Mouse (Mus musculus) forebrain, postnatal 0 days (tissue): ENCODE results near the gene Rara. TPM values are rescaled to one million over a fixed set of nuclear protein-coding genes. Genes with fewer than 3 reads are reported as not detected.
"Not testable (repeated sequence)": the region's sequence is repeated elsewhere in the genome, so short reads cannot be mapped to it uniquely, and the experiment has no call there.

Experiments
- ATAC-seq: fragments of 200-750 bp; cut with Nextera tagmentation; 2 replicates; pipeline ENCODE4 v1.8.0; 2017; ENCODE audit warnings: mild to moderate bottlenecking, moderate library complexity
- DNase-seq: peaks from one replicate; pipeline ENCODE4 v3.0.0-alpha.2; 2015
- H3K27ac ChIP-seq: fragments of 300-500 bp; sonication (generic); 2 replicates; pipeline ENCODE4 v1.5.1; 2014; ENCODE audit warnings: low read depth, mild to moderate bottlenecking, antibody characterized with exemption, low read length, moderate library complexity, mixed read lengths
- H3K27me3 ChIP-seq: fragments of 300-500 bp; sonication (generic); 2 replicates; pipeline ENCODE4 v1.6.1; 2014; ENCODE audit warnings: mild to moderate bottlenecking, low read length, mixed read lengths; ENCODE audit not compliant: insufficient read depth
- H3K36me3 ChIP-seq: fragments of 300-500 bp; sonication (generic); 2 replicates; pipeline ENCODE4 v1.6.1; 2014; ENCODE audit warnings: mild to moderate bottlenecking, moderate library complexity; ENCODE audit not compliant: insufficient read depth
- H3K4me1 ChIP-seq: fragments of 300-500 bp; sonication (generic); 2 replicates; pipeline ENCODE4 v1.6.1; 2014; ENCODE audit warnings: antibody characterized with exemption; ENCODE audit not compliant: insufficient read depth
- H3K4me2 ChIP-seq: fragments of 300-500 bp; sonication (generic); 2 replicates; pipeline ENCODE4 v1.6.1; 2014; ENCODE audit warnings: low read depth, mild to moderate bottlenecking, moderate library complexity
- H3K4me3 ChIP-seq: fragments of 300-500 bp; sonication (generic); 2 replicates; pipeline ENCODE4 v1.5.1; 2014; ENCODE audit warnings: low read depth, low read length, mixed read lengths
- H3K9ac ChIP-seq: fragments of 300-500 bp; sonication (generic); 2 replicates; pipeline ENCODE4 v1.6.1; 2014; ENCODE audit warnings: mild to moderate bottlenecking
- H3K9me3 ChIP-seq: fragments of 300-500 bp; sonication (generic); 2 replicates; pipeline ENCODE4 v1.6.1; 2016; ENCODE audit warnings: low read length
- CTCF ChIP-seq: sonication (generic); IDR thresholded peaks from 2 replicates; pipeline ENCODE4 v1.5.1; 2016; ENCODE audit warnings: antibody characterized with exemption, control low read depth, low read depth
- WGBS: fragments of 180-500 bp; shearing (Covaris S2); extraction: QIAGEN DNeasy Blood & Tissue Kit; methylation state at CpG from one replicate; pipeline ENCODE4 v1.1.7; 2014; 5-methylcytosine and 5-hydroxymethylcytosine counted together
- polyA plus RNA-seq: library from polyadenylated mRNA; unstranded; fragments of >200 nt; fragmentation: Nextera tagmentation; extraction: Ambion mirVana; gene quantifications from 2 replicates; pipeline ENCODE4 v1.2.1, GENCODE M21; 2015
- total RNA-seq: library from RNA; depleted of rRNA; stranded (reverse); fragments of >200 nt; gene quantifications from 2 replicates; pipeline ENCODE4 v1.2.3, GENCODE M21; 2014

Gene Rara
- total and polyA plus RNA-seq, 2 experiments from 2014 or later = 10.7 to 15.2 TPM

DNA sequence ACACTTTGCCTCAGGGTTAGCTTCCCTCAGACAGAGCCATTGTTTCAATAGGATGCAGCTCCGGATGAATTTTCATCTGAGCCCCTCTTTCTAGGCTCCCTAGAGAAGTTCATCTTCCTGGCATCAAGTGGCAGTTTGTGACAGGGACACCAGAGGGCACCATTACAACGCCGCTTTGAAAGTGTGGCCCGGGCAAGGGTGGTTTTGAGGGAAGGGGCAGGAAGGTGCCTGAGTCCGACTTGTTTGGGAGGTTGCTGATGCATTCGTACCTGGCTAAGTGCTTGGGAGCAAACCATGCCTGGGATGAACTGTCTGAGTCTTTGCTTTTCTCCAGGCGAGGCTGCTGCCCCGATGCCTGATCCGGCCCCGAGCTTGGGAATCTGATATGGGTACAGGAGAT is 5.3 kb upstream of the Rara start:
- not testable (repeated sequence) for H3K4me3 ChIP-seq, H3K9me3 ChIP-seq, H3K27ac ChIP-seq, H3K27me3 ChIP-seq, H3K36me3 ChIP-seq, H3K4me1 ChIP-seq, H3K4me2 ChIP-seq, H3K9ac ChIP-seq
- peak; percentile 89 for TF ChIP-seq CTCF
- peak; percentile 53; the same call in 1 of the 2 replicates for ATAC-seq
- whole genome bisulfite sequencing = 48% methylated on average over 10 of the region's 10 CpGs
- peak; percentile 78 for DNase-seq

DNA sequence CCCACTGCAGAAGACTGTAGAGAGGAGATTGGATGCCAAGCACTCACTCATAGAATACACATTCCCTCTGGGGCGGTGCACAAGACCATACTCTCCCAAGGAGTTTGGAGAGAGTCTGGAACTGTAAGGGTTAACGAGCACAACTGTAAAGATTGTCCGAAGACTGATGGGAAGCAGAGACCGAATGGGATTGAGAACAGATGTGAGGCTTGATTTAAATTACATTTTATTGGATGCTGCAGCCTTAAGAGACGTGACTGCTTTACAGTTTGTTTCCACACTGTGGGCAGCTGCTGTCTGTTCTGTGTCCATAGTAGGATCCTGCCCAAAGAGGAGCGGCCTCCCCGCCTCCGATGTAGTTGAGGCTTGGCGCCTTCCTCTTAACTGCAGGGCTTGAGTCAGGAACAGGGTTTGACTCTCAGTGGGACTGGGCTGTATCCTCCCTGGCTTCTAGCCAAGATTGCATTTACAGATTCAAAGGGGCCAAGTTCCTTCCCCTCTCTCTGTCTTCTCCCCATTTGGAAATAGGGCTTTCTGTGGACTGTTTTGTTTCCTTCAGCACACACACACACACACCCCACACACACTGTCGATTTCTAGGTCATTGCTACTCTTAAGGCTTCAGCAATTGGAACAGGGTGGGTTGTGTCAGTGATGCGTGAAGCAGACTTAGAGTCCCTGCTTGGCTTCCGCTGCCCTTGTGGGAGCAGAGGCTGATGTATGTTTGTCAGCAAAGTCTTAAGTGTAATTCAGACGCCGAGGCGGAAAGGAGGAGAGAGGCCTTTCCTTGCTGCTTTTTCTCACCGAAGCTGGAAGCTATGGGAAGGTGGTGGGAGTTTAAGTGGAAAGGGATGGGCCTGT is 4.5 kb upstream of the Rara start:
- H3K27ac ChIP-seq, H3K4me1 ChIP-seq, H3K27me3 ChIP-seq, H3K36me3 ChIP-seq, H3K4me3 ChIP-seq, ATAC-seq, H3K9ac ChIP-seq, H3K9me3 ChIP-seq, H3K4me2 ChIP-seq, DNase-seq: not testable (repeated sequence)
- 47% methylated on average over 16 of the region's 16 CpGs for WGBS

DNA sequence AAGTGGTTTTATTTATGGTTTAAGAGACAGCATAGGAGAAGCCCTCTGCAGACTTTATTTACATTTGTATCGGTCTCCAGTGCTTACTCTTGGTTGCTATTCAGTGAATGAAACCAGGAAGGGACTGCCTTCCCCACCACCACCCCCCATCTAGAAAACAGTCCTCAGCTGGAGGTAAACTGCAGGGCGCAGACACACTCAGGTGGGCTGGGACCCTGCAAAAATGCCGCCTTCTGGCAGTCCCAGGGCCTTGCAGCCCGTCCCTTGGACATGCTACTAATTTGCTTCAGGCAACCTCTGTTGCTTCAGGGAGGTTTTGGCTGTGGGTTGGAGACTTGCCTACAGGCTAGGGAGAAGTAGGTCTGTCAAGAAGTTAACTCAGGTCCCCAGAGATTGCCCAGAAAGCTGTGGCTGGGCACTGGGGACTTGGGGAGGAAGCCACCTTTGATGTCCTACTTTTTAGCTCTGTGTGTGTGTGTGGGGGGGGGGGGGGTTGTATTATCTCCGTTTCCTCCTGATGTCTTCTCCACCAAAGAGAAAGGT is 2.9 kb upstream of the Rara start:
- no peak overlapping the region for H3K4me2 ChIP-seq
- peaks cover 15% of the 10 kb centered on the region for H3K4me1 ChIP-seq
- DNase-seq (no peak), ATAC-seq (no peak)
- WGBS = 45% methylated on average over 5 of the region's 5 CpGs
- no peaks in the 10 kb centered on the region for H3K27me3 ChIP-seq
- peak; percentile 7; the same call in 1 of the 2 replicates for TF ChIP-seq CTCF
- no peaks in the 10 kb centered on the region for H3K9me3 ChIP-seq
- no peak overlapping the region for H3K9ac ChIP-seq
- H3K27ac ChIP-seq = peak overlapping the region; percentile 6
- H3K4me3 ChIP-seq = no peak overlapping the region
- H3K36me3 ChIP-seq = no peaks in the 10 kb centered on the region

DNA sequence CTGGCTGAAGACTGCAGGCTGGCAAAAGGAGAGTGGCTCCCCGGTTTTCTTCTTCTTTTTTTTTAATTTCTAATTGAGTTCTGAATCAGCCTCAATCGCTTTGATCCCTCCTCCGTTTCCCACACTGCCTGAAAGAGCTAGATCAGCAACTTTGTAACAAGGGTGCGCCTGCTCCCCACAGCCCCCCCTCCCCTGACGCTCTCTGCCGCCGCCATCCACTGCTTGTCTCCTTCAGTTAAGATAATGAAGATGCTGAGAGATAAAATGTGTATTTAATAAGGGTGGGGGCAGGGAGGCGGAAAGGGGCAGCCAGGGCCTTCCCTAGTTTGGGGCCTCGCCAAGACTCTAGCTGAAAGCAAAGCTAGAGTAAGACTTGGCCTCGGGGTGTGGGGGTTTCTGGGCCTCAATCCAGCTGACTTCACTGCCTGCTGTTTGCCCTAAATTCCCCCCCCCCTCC is 2.3 kb upstream of the Rara start:
- ATAC-seq = peak; percentile 48
- no peaks in the 10 kb centered on the region for H3K9me3 ChIP-seq
- no peaks in the 10 kb centered on the region for H3K27me3 ChIP-seq
- WGBS = 5% methylated on average over 10 of the region's 10 CpGs
- no peak for TF ChIP-seq CTCF
- peak; percentile 63 for DNase-seq
- H3K36me3 ChIP-seq = no peaks in the 10 kb centered on the region
- no peak overlapping the region for H3K4me2 ChIP-seq
- peak overlapping the region; percentile 6 for H3K27ac ChIP-seq
- peaks cover 21% of the 10 kb centered on the region for H3K4me1 ChIP-seq
- no peak overlapping the region for H3K4me3 ChIP-seq
- H3K9ac ChIP-seq = no peak overlapping the region

DNA sequence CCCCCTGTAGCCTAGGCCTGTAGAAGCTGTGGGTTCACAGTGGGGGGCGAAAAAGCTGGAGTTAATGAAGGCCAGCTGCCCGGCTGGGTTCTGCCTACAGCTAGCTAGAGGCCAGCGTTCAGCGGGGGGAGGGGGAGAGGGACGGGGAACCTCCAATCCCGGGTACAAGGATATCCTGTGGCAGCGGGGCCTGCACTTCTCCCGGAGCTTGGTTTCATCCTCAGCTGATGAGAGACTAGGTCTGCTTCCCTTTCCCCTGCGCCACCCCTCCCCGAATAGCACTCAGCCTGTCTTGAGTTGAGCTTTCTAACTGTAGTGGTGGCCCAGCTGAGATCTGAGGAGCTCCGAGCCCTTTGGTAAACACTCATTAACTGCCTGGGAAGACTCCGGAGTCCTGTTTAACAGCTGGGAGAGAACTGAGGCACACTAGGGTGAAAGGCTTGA is 1.7 kb upstream of the Rara start:
- DNase-seq (no peak), ATAC-seq (0 out of 2 replicates have a peak, but pooled peaks have one; percentile 4)
- Histone ChIP-seq H3K27me3 (no peaks in the 10 kb centered on the region), H3K36me3 (no peaks in the 10 kb centered on the region), H3K9ac (no peak overlapping the region), H3K4me3 (no peak overlapping the region), H3K4me1 (peaks cover 23% of the 10 kb centered on the region), H3K4me2 (no peak overlapping the region), H3K27ac (peak overlapping the region; percentile 6; the same call in 1 of the 2 replicates), H3K9me3 (no peaks in the 10 kb centered on the region)
- TF ChIP-seq CTCF = no peak
- WGBS = 17% methylated on average over 12 of the region's 12 CpGs

DNA sequence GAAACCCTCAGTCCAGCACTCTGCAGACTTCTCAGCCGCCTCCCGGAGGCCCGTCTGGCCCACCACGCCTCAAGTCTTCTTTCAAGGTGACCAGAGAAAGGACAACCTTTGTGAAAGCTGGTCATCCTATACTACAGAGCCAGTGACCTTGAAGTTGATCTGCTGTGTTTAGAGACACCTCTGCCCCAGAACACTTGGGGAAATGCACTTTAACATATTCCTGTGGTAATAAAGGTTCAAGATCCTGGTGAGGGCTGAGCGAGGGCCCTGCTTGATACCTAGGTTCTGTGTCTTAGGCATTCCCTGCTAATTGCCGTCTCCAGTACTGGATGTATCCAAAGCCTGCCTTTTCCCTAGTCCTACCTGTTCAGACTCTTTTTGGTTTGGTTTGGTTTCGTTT is 1.1 kb upstream of the Rara start:
- WGBS = 78% methylated on average over 7 of the region's 7 CpGs
- no peaks in the 10 kb centered on the region for H3K27me3 ChIP-seq
- no peak for DNase-seq

More for the DNA sequence above, 1.1 kb upstream of the Rara start:
- no peak overlapping the region for H3K9ac ChIP-seq
- no peaks in the 10 kb centered on the region for H3K9me3 ChIP-seq
- H3K36me3 ChIP-seq = no peaks in the 10 kb centered on the region
- no peak overlapping the region for H3K4me3 ChIP-seq
- no peak overlapping the region for H3K4me2 ChIP-seq
- no peak for ATAC-seq
- H3K4me1 ChIP-seq = peaks cover 23% of the 10 kb centered on the region
- no peak for TF ChIP-seq CTCF
- no peak overlapping the region for H3K27ac ChIP-seq
